Mouse (Mus musculus): Measurements from ENCODE around the gene Slc22a4. TPM values are rescaled to one million over a fixed set of nuclear protein-coding genes. Genes with fewer than 3 reads are reported as not detected.
"Not testable (repeated sequence)": the region's sequence is repeated elsewhere in the genome, so short reads cannot be mapped to it uniquely, and the experiment has no call there.

Slc22a4 gene
- polyA plus RNA-seq, 2 experiments: 24.4 to 34.0 TPM

- H3K9me3 ChIP-seq (ENCODE audit: control insufficient read depth, low read length); H3K27me3 ChIP-seq (ENCODE audit: control insufficient read depth, insufficient read depth, low read length); H3K4me3 ChIP-seq (ENCODE audit: insufficient read depth in 1 of 2, low read depth in 2 of 2, low read length in 2 of 2); H3K4me2 ChIP-seq (ENCODE audit: low read depth); ATAC-seq (ENCODE audit: insufficient read depth); H3K9ac ChIP-seq (replicated peaks): not testable (repeated sequence)
- peak overlapping the region; percentile 94 for H3K27ac ChIP-seq
- peaks cover 42 to 46% of the 10 kb centered on the region in 2 experiments for H3K4me1 ChIP-seq (replicated peaks; ENCODE audit: control insufficient read depth in 2 of 2, insufficient read depth in 2 of 2, low read length in 1 of 2)
- DNase-seq (ENCODE audit: low read depth in 3 of 3, low spot score in 3 of 3): peak in 2 of 3 experiments; percentile 41 to 47
- WGBS (ENCODE audit: insufficient replicate concordance): 49% methylated on average over 12 of the region's 12 CpGs
- H3K36me3 ChIP-seq (replicated peaks; ENCODE audit: control insufficient read depth, insufficient read depth, low read depth): peaks cover 66% of the 10 kb centered on the region
- TF ChIP-seq EP300 (IDR thresholded peaks at IDR 0.05; ENCODE audit: low read depth) (peak; percentile 38; the same call in 1 of the 2 replicates), CTCF (IDR thresholded peaks at IDR 0.05; ENCODE audit: low read depth) (peak; percentile 83)
Observed at GRCm38 (mm10) chr11:54002761-54003717, 24.9 kb downstream of the Slc22a4 start.

- no peaks in the 10 kb centered on the region for H3K27me3 ChIP-seq (ENCODE audit: control insufficient read depth, insufficient read depth, low read length)
- ATAC-seq (ENCODE audit: insufficient read depth) (no peak), DNase-seq (ENCODE audit: low read depth in 3 of 3, low spot score in 3 of 3) (peak in 1 of 3 experiments; percentile 49)
- peaks cover 35 to 39% of the 10 kb centered on the region in 2 experiments for H3K4me1 ChIP-seq (replicated peaks; ENCODE audit: control insufficient read depth in 2 of 2, insufficient read depth in 2 of 2, low read length in 1 of 2)
- H3K9me3 ChIP-seq (ENCODE audit: control insufficient read depth, low read length): no peaks in the 10 kb centered on the region
- no peak overlapping the region for H3K9ac ChIP-seq (replicated peaks)
- peaks cover 70% of the 10 kb centered on the region for H3K36me3 ChIP-seq (replicated peaks; ENCODE audit: control insufficient read depth, insufficient read depth, low read depth)
- H3K27ac ChIP-seq: no peak overlapping the region
- WGBS (ENCODE audit: insufficient replicate concordance): 16% methylated on average over 5 of the region's 5 CpGs
- H3K4me3 ChIP-seq (ENCODE audit: insufficient read depth in 1 of 2, low read depth in 2 of 2, low read length in 2 of 2): no peak overlapping the region
- H3K4me2 ChIP-seq (ENCODE audit: low read depth): no peak overlapping the region
- TF ChIP-seq CTCF (IDR thresholded peaks at IDR 0.05; ENCODE audit: low read depth): peak; percentile 90
- TF ChIP-seq EP300 (IDR thresholded peaks at IDR 0.05; ENCODE audit: low read depth): no peak
Observed at GRCm38 (mm10) chr11:54002147-54002760, 25.6 kb downstream of the Slc22a4 start.

- Histone ChIP-seq H3K36me3 (replicated peaks; ENCODE audit: control insufficient read depth, insufficient read depth, low read depth) (peaks cover 92% of the 10 kb centered on the region), H3K4me2 (ENCODE audit: low read depth) (no peak overlapping the region), H3K4me3 (ENCODE audit: insufficient read depth in 1 of 2, low read depth in 2 of 2, low read length in 2 of 2) (no peak overlapping the region), H3K27ac (no peak overlapping the region), H3K4me1 (replicated peaks; ENCODE audit: control insufficient read depth in 2 of 2, insufficient read depth in 2 of 2, low read length in 1 of 2) (peaks cover 0 to 4% of the 10 kb centered on the region in 2 experiments; a peak in 1 of 4 replicates), H3K9me3 (ENCODE audit: control insufficient read depth, low read length) (no peaks in the 10 kb centered on the region), H3K27me3 (ENCODE audit: control insufficient read depth, insufficient read depth, low read length) (no peaks in the 10 kb centered on the region), H3K9ac (replicated peaks) (no peak overlapping the region)
- TF ChIP-seq CTCF (IDR thresholded peaks at IDR 0.05; ENCODE audit: low read depth): no peak
- TF ChIP-seq EP300 (IDR thresholded peaks at IDR 0.05; ENCODE audit: low read depth): no peak
- DNase-seq (ENCODE audit: low read depth in 3 of 3, low spot score in 3 of 3) (no peak), ATAC-seq (ENCODE audit: insufficient read depth) (no peak)
- 82% methylated on average over 2 of the region's 2 CpGs for WGBS (ENCODE audit: insufficient replicate concordance)
Observed at GRCm38 (mm10) chr11:53997661-53998060, 30.2 kb downstream of the Slc22a4 start.

GRCm38 (mm10) chr11:53992264-53992663 is 35.6 kb downstream of the Slc22a4 start:
- Histone ChIP-seq H3K4me3 (ENCODE audit: insufficient read depth in 1 of 2, low read depth in 2 of 2, low read length in 2 of 2) (no peak overlapping the region), H3K27me3 (ENCODE audit: control insufficient read depth, insufficient read depth, low read length) (no peaks in the 10 kb centered on the region), H3K9ac (replicated peaks) (no peak overlapping the region), H3K36me3 (replicated peaks; ENCODE audit: control insufficient read depth, insufficient read depth, low read depth) (peaks cover 98% of the 10 kb centered on the region), H3K9me3 (ENCODE audit: control insufficient read depth, low read length) (no peaks in the 10 kb centered on the region), H3K4me1 (replicated peaks; ENCODE audit: control insufficient read depth in 2 of 2, insufficient read depth in 2 of 2, low read length in 1 of 2) (no peaks in the 10 kb centered on the region), H3K27ac (no peak overlapping the region), H3K4me2 (ENCODE audit: low read depth) (no peak overlapping the region)
- TF ChIP-seq EP300 (IDR thresholded peaks at IDR 0.05; ENCODE audit: low read depth) (no peak), CTCF (IDR thresholded peaks at IDR 0.05; ENCODE audit: low read depth) (no peak)
- ATAC-seq (ENCODE audit: insufficient read depth): no peak
- WGBS (ENCODE audit: insufficient replicate concordance): 79% methylated on average over 4 of the region's 4 CpGs
- DNase-seq (ENCODE audit: low read depth in 3 of 3, low spot score in 3 of 3): no peak

- no peak for ATAC-seq (ENCODE audit: insufficient read depth)
- TF ChIP-seq CTCF (IDR thresholded peaks at IDR 0.05; ENCODE audit: low read depth) (0 out of 2 replicates have a peak, but pooled peaks have one; percentile 4), EP300 (IDR thresholded peaks at IDR 0.05; ENCODE audit: low read depth) (no peak)
- H3K36me3 ChIP-seq (replicated peaks; ENCODE audit: control insufficient read depth, insufficient read depth, low read depth): peaks cover 97% of the 10 kb centered on the region
Observed at GRCm38 (mm10) chr11:53989232-53989631, 38.7 kb downstream of the Slc22a4 start.

More at GRCm38 (mm10) chr11:53989232-53989631, 38.7 kb downstream of the Slc22a4 start:
- H3K27me3 ChIP-seq (ENCODE audit: control insufficient read depth, insufficient read depth, low read length): no peaks in the 10 kb centered on the region
- no peak overlapping the region for H3K4me2 ChIP-seq (ENCODE audit: low read depth)
- H3K9ac ChIP-seq (replicated peaks): no peak overlapping the region
- H3K9me3 ChIP-seq (ENCODE audit: control insufficient read depth, low read length): no peaks in the 10 kb centered on the region
- H3K27ac ChIP-seq: no peak overlapping the region
- 52% methylated on average over 1 of the region's 1 CpGs for WGBS (ENCODE audit: insufficient replicate concordance)
- no peak overlapping the region for H3K4me3 ChIP-seq (ENCODE audit: insufficient read depth in 1 of 2, low read depth in 2 of 2, low read length in 2 of 2)
- DNase-seq (ENCODE audit: low read depth in 3 of 3, low spot score in 3 of 3): no peak
- H3K4me1 ChIP-seq (replicated peaks; ENCODE audit: control insufficient read depth in 2 of 2, insufficient read depth in 2 of 2, low read length in 1 of 2): no peaks in the 10 kb centered on the region
